Mouse (Mus musculus): ENCODE results near the gene Olfr312.

DNA sequence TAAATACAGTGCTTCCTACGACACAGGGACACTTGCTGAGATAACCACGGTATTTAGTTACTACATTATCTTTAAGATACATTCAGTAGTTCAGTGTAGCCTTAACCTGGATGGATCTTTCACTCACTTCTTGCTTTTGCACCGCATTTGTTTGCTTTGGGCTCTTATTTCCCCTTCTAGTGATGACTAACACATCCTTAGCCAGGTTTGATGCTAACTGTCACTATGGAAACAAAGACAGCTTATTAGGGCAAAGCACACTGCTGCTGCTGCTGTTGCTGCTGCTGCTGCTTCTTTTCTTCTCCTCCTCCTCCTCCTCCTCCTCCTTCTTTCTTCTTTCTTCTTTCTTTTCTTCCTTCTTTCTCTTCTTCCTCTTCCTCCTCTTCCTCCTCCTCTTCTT lies 39.5 kb upstream of the Olfr312 start:
- no peak for TF ChIP-seq CTCF (IDR thresholded peaks at IDR 0.05; ENCODE audit: low read depth)
- TF ChIP-seq EP300 (IDR thresholded peaks at IDR 0.05; ENCODE audit: low read depth) = no peak

Data from heart, postnatal 0 days (tissue).